Comparison of ENCODE assay signal across 12 mouse cellular contexts in genomic region chr9:63143641-63144501, GRCm38 (mm10). TPM values are rescaled to one million over a fixed set of nuclear protein-coding genes. Genes with fewer than 3 reads are reported as not detected.
DNase-seq lines count a peak whose midpoint lies in the region; ATAC-seq lines count a peak whose summit lies in the region.
"Had no signal": no experiment of that assay in that cellular context is flagged by ENCODE, and none has a peak within 500 bp of the region (broad histone marks: within the 10 kb centered on the region; RNA-seq: fewer than 3 reads in every experiment).

No protein-coding gene starts in this region.

- WGBS in embryonic facial prominence, embryonic 12.5 days: 1% methylated on average over 47 of the region's 47 CpGs
- WGBS in hindbrain, embryonic 15.5 days: 2% methylated on average over 47 of the region's 47 CpGs
- under 1% methylated on average over 47 of the region's 47 CpGs for WGBS in neural tube, embryonic 12.5 days

- peaks cover 100% of the 10 kb centered on the region for H3K27me3 ChIP-seq in embryonic facial prominence, embryonic 12.5 days
- peaks cover 81% of the 10 kb centered on the region for H3K27me3 ChIP-seq in hindbrain, embryonic 15.5 days
- peaks cover 100% of the 10 kb centered on the region for H3K27me3 ChIP-seq in neural tube, embryonic 12.5 days (replicated peaks)

- no peak for ATAC-seq in embryonic facial prominence, embryonic 12.5 days (ENCODE audit: insufficient number of reproducible peaks, insufficient read depth, low FRiP score, low TSS enrichment)
- no peak for ATAC-seq in hindbrain, embryonic 15.5 days (ENCODE audit: low FRiP score, low read depth)
- ATAC-seq in neural tube, embryonic 12.5 days (ENCODE audit: low FRiP score, low read depth): no peak
- ATAC-seq: Patski had no signal

- peaks cover 49% of the 10 kb centered on the region for H3K4me1 ChIP-seq in embryonic facial prominence, embryonic 12.5 days
- H3K4me1 ChIP-seq in hindbrain, embryonic 15.5 days (replicated peaks): peaks cover 57% of the 10 kb centered on the region
- H3K4me1 ChIP-seq in neural tube, embryonic 12.5 days: peaks cover 46% of the 10 kb centered on the region

- H3K36me3 ChIP-seq in embryonic facial prominence, embryonic 12.5 days: no peaks in the 10 kb centered on the region
- H3K36me3 ChIP-seq in hindbrain, embryonic 15.5 days: no peaks in the 10 kb centered on the region
- H3K36me3 ChIP-seq in neural tube, embryonic 12.5 days: no peaks in the 10 kb centered on the region

- no peak overlapping the region for H3K9ac ChIP-seq in embryonic facial prominence, embryonic 12.5 days
- peak overlapping the region; percentile 44 for H3K9ac ChIP-seq in hindbrain, embryonic 15.5 days
- peak overlapping the region; percentile 77 for H3K9ac ChIP-seq in neural tube, embryonic 12.5 days

- H3K9me3 ChIP-seq in embryonic facial prominence, embryonic 12.5 days: no peaks in the 10 kb centered on the region
- no peaks in the 10 kb centered on the region for H3K9me3 ChIP-seq in hindbrain, embryonic 15.5 days
- H3K9me3 ChIP-seq in neural tube, embryonic 12.5 days: no peaks in the 10 kb centered on the region

- H3K4me2 ChIP-seq in embryonic facial prominence, embryonic 12.5 days (replicated peaks): peak overlapping the region; percentile 23; the same call in 1 of the 2 replicates
- H3K4me2 ChIP-seq in hindbrain, embryonic 15.5 days: peak overlapping the region; percentile 66
- H3K4me2 ChIP-seq in neural tube, embryonic 12.5 days (replicated peaks): peak overlapping the region; percentile 76

- H3K27ac ChIP-seq in embryonic facial prominence, embryonic 12.5 days: no peak overlapping the region
- peak overlapping the region; percentile 72 for H3K27ac ChIP-seq in hindbrain, embryonic 15.5 days (replicated peaks)
- peak overlapping the region; percentile 72 for H3K27ac ChIP-seq in neural tube, embryonic 12.5 days

- peak; percentile 15 to 22 for DNase-seq in kidney, postnatal 4 days
- no peak for DNase-seq in kidney, adult 9 months
- DNase-seq in Muller cell, postnatal 12 days (ENCODE audit: inconsistent ontology term): no peak
- no peak for DNase-seq in adrenal gland, postnatal 10 days
- no peak for DNase-seq in layer of hippocampus, adult 9-11 months
- DNase-seq: cerebellum, adult 8-10 months; lung, postnatal 4 days had no signal

- peak overlapping the region; percentile 23 for H3K4me3 ChIP-seq in embryonic facial prominence, embryonic 12.5 days
- peak overlapping the region; percentile 44 for H3K4me3 ChIP-seq in hindbrain, embryonic 15.5 days
- H3K4me3 ChIP-seq in neural tube, embryonic 12.5 days: peak overlapping the region; percentile 58

RNA-seq across cellular contexts. Expression of gene Skor1, which starts 4.9 kb away (rescaled TPM):
- 0.24 and 0.35 TPM in 2 replicates for polyA plus RNA-seq in embryonic facial prominence, embryonic 12.5 days (2016; fragmentation: Nextera tagmentation; extraction: Ambion mirVana)
- 15.0 and 20.5 TPM in 2 replicates for polyA plus RNA-seq in hindbrain, embryonic 15.5 days (2015; fragmentation: Nextera tagmentation; extraction: Ambion mirVana)
- polyA plus RNA-seq in neural tube, embryonic 12.5 days (2016; fragmentation: Nextera tagmentation; extraction: Ambion mirVana): 39.1 and 47.0 TPM in 2 replicates
- under 1 TPM; 0.09 to 0.18 TPM for total RNA-seq in adrenal gland, postnatal 10 days (2021)
- total RNA-seq: hematopoietic stem cell, adult 5-6 weeks had no signal

Comparison
In these comparisons a context has a peak if more than half of its experiments do, and no peak if none do; other contexts are left out.
1. DNase-seq: peak in kidney, postnatal 4 days (2 of 2); none in kidney, adult 9 months (single experiment), Muller cell, postnatal 12 days (single experiment), adrenal gland, postnatal 10 days (single experiment) and layer of hippocampus, adult 9-11 months (single experiment).
2. H3K4me2 ChIP-seq: peak in every context shown above with its lines; median percentile 76 in neural tube, embryonic 12.5 days; 66 in hindbrain, embryonic 15.5 days; 23 in embryonic facial prominence, embryonic 12.5 days.
3. RNA of gene Skor1, which starts 4.9 kb away (polyA plus RNA-seq): 39.1 to 47.0 TPM in neural tube, embryonic 12.5 days and 15.0 to 20.5 TPM in hindbrain, embryonic 15.5 days; 0.24 to 0.35 TPM in embryonic facial prominence, embryonic 12.5 days; every median in the first group is over 10 times any median in the second.
4. Peak in every context shown above with its lines, with median percentiles within 50 percentile points of each other: H3K4me3 ChIP-seq.